Mouse (Mus musculus) ovary, adult 2 months (tissue): ENCODE data around the gene 1700001L19Rik. TPM values are rescaled to one million over a fixed set of nuclear protein-coding genes. Genes with fewer than 3 reads are reported as not detected.

ENCODE experiments used
- polyA plus RNA-seq: library from polyadenylated mRNA; depleted of rRNA; stranded (reverse); fragments of >200 nt; gene quantifications from 2 replicates; pipeline ENCODE4 v1.2.3, GENCODE M21; 2012; rRNA removed

Gene 1700001L19Rik
- 0.18 and 0.37 TPM in 2 replicates for polyA plus RNA-seq

DNA sequence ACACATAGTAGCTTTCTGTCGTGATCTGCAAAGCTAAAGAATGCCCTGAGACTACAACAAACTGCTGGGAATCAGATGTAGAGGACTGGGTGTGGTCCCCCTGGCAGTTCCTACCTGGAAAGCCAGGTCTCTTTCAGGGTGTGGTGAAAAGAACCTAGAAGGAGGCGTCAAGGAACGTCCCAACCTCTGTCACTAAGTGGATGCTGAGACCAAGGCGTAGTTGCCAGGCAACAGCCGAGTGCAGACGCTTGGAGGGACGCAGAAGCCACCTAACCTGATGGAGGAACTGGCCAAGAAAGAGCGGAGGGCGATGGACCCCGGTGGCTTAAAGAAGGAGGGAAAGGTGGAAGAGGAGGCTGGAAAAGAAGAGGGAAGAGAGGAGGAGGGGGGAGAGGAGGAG is at the start of gene 1700001L19Rik:
1700001L19Rik (plus strand) TSS at position 223 of the 400 bp plus-strand sequence.

DNA sequence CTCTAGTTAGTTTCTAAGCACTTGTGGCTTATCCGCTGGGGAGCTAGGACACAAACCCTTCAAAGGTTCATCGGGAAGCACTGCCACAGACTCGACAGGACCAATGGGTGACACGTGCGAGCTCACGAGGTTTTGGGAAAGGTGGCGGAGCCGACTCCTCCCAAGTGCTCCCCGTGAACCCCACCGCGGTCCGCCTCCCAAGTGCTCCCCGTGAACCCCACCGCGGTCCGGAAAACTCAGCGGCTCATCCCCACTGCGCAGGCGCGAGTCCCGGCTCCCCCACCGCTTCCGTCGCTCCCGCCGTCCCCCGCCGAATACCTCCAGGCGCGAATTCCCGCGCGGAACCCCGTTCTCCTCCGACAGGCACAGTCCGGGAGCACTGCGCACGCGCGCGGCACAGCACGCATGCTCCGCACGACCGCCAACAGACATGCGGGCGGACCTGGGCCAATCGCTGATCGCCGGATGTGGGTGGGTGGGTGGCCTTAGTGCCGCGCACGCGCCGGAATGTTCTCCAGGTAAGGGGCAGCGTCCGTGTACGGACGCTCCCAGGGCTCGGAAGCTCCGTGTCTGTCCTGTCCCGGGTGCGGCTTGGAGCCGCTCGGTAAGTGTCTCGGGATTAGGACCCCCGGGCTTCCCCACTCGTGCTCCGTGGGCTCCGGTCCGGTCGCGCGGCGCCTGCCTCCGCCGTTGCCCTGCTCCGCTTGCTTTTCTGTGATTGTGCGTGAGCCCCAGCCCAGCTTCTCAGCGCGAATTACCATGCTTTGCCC is 15.3 kb upstream of the 1700001L19Rik start, which contains the start of the genes Mtrr and Fastkd3:
Mtrr (minus strand) TSS at position 403 of the 770 bp plus-strand sequence.
Fastkd3 (plus strand) TSS at position 488 of the 770 bp plus-strand sequence.

Other genes with a start within 250 kb of the 1700001L19Rik start
- 15.1 and 17.5 TPM in 2 replicates for gene Mtrr, start 15.3 kb upstream of the 1700001L19Rik start, polyA plus RNA-seq
- gene Fastkd3, start 15.2 kb upstream of the 1700001L19Rik start, polyA plus RNA-seq: 16.6 and 17.4 TPM in 2 replicates